Mouse (Mus musculus) forebrain, embryonic 12.5 days (tissue): ENCODE data around the gene Nub1. TPM values are rescaled to one million over a fixed set of nuclear protein-coding genes. Genes with fewer than 3 reads are reported as not detected.

Experiments
- ATAC-seq: fragments of 200-750 bp; cut with Nextera tagmentation; 2 replicates; pipeline ENCODE4 v1.8.0; 2017; ENCODE audit warnings: moderate TSS enrichment; ENCODE audit not compliant: low FRiP score
- H3K27ac ChIP-seq: fragments of 300-500 bp; sonication (generic); 2 replicates; pipeline ENCODE4 v1.5.1; 2016; ENCODE audit warnings: mild to moderate bottlenecking
- H3K27me3 ChIP-seq: fragments of 300-500 bp; sonication (generic); 2 replicates; pipeline ENCODE4 v1.6.1; 2016; ENCODE audit warnings: mild to moderate bottlenecking
- H3K36me3 ChIP-seq: fragments of 300-500 bp; sonication (generic); replicated peaks from 2 replicates; pipeline ENCODE4 v1.6.1; 2016; ENCODE audit warnings: mild to moderate bottlenecking
- H3K4me1 ChIP-seq: fragments of 300-500 bp; sonication (generic); 2 replicates; pipeline ENCODE4 v1.6.1; 2016
- H3K4me2 ChIP-seq: fragments of 300-500 bp; sonication (generic); 2 replicates; pipeline ENCODE4 v1.6.1; 2016; ENCODE audit warnings: mild to moderate bottlenecking, moderate library complexity
- H3K4me3 ChIP-seq: fragments of 300-500 bp; sonication (generic); replicated peaks from 2 replicates; pipeline ENCODE4 v1.5.1; 2016; ENCODE audit warnings: mild to moderate bottlenecking
- H3K9ac ChIP-seq: fragments of 300-500 bp; sonication (generic); 2 replicates; pipeline ENCODE4 v1.6.1; 2016; ENCODE audit warnings: mild to moderate bottlenecking
- H3K9me3 ChIP-seq: fragments of 300-500 bp; sonication (generic); 2 replicates; pipeline ENCODE4 v1.6.1; 2016
- WGBS: fragments of 180-500 bp; shearing (Covaris S2); methylation state at CpG from one replicate; pipeline ENCODE4 v1.1.7; 2016; 5-methylcytosine and 5-hydroxymethylcytosine counted together
- polyA plus RNA-seq: library from polyadenylated mRNA; unstranded; fragments of >200 nt; fragmentation: Nextera tagmentation; extraction: Ambion mirVana; gene quantifications from 2 replicates; pipeline ENCODE4 v1.2.1, GENCODE M21; 2016

Gene Nub1
- polyA plus RNA-seq, 1 experiment from 2014 or later, result 36.4 TPM

- H3K9me3 ChIP-seq, result no peaks in the 10 kb centered on the region
- H3K4me1 ChIP-seq, result peaks cover 28% of the 10 kb centered on the region
- peak overlapping the region; percentile 90 for H3K4me2 ChIP-seq
- no peaks in the 10 kb centered on the region for H3K36me3 ChIP-seq
- ATAC-seq, result peak; percentile 69
- H3K27ac ChIP-seq, result 0 out of 2 replicates have a peak overlapping the region, but pooled peaks have one; percentile 65
- peak overlapping the region; percentile 56 for H3K4me3 ChIP-seq
- H3K9ac ChIP-seq, result peak overlapping the region; percentile 67
- 2% methylated on average over 25 of the region's 25 CpGs for WGBS
- H3K27me3 ChIP-seq, result 0 out of 2 replicates have a peak, but pooled peaks cover 6% of the 10 kb centered on the region
These were observed 66.2 kb downstream of the Nub1 start for GRCm38 (mm10) chr5:24751305-24752174.

- Histone ChIP-seq H3K9ac (peak overlapping the region; percentile 33; the same call in 1 of the 2 replicates), H3K4me3 (peak overlapping the region; percentile 56; the same call in 1 of the 2 replicates), H3K27ac (no peak overlapping the region)
These were observed 66.8 kb downstream of the Nub1 start for GRCm38 (mm10) chr5:24752175-24752498.

GRCm38 (mm10) chr5:24756931-24757330 is 71.6 kb downstream of the Nub1 start:
- Histone ChIP-seq H3K36me3 (no peaks in the 10 kb centered on the region), H3K4me1 (peaks cover 4% of the 10 kb centered on the region), H3K4me2 (no peak overlapping the region), H3K27me3 (peaks cover 15% of the 10 kb centered on the region), H3K27ac (no peak overlapping the region), H3K9me3 (no peaks in the 10 kb centered on the region), H3K4me3 (no peak overlapping the region), H3K9ac (no peak overlapping the region)
- 51% methylated on average over 3 of the region's 3 CpGs for WGBS
- ATAC-seq, result no peak

More at GRCm38 (mm10) chr5:24752175-24752498, 66.8 kb downstream of the Nub1 start:
- H3K4me2 ChIP-seq, result peak overlapping the region; percentile 90
- H3K36me3 ChIP-seq, result no peaks in the 10 kb centered on the region
- no peak for ATAC-seq
- peaks cover 9% of the 10 kb centered on the region; the same call in 1 of the 2 replicates for H3K27me3 ChIP-seq
- no peaks in the 10 kb centered on the region for H3K9me3 ChIP-seq
- H3K4me1 ChIP-seq, result peaks cover 28% of the 10 kb centered on the region
- 9% methylated on average over 2 of the region's 2 CpGs for WGBS

- H3K27ac ChIP-seq, result no peak within 1 kb of the TSS
- no peak within 1 kb of the TSS for H3K4me2 ChIP-seq
- H3K9ac ChIP-seq, result no peak within 1 kb of the TSS
- no peak within 1 kb of the TSS for H3K4me3 ChIP-seq
- no peaks in the 10 kb centered on the region for H3K9me3 ChIP-seq
- 31% methylated on average over 18 of the region's 18 CpGs for WGBS
- no peak for ATAC-seq
- H3K36me3 ChIP-seq, result no peaks in the 10 kb centered on the region
- H3K27me3 ChIP-seq, result peaks cover 15% of the 10 kb centered on the region
- no peaks in the 10 kb centered on the region; the same call in 1 of the 2 replicates for H3K4me1 ChIP-seq
These were observed 72.5 kb downstream of the Nub1 start, which contains the start of gene Crygn for GRCm38 (mm10) chr5:24757816-24758215. Crygn (minus strand) TSS chr5:24758008.

Other genes starting within 250 kb of the Nub1 start
- 97.1 and 102 TPM in 2 replicates for gene Fastk, start 240.2 kb upstream of the Nub1 start, polyA plus RNA-seq
- 28.6 and 30.7 TPM in 2 replicates for gene Tmub1, start 237.7 kb upstream of the Nub1 start, polyA plus RNA-seq
- 41.1 and 61.2 TPM in 2 replicates for gene Agap3, start 233.4 kb upstream of the Nub1 start, polyA plus RNA-seq
- gene Gbx1, start 158.3 kb upstream of the Nub1 start, polyA plus RNA-seq, result 1.1 and 1.2 TPM in 2 replicates
- 0.10 TPM in 1 of 2 replicates, not detected in the other for gene Asb10, start 144.6 kb upstream of the Nub1 start, polyA plus RNA-seq
- gene 4931409K22Rik, start 128.7 kb upstream of the Nub1 start, polyA plus RNA-seq, result 0.24 and 0.37 TPM in 2 replicates
- 141 and 142 TPM in 2 replicates for gene Abcf2, start 108.1 kb upstream of the Nub1 start, polyA plus RNA-seq
- gene Chpf2, start 98.8 kb upstream of the Nub1 start, polyA plus RNA-seq, result 18.7 and 18.8 TPM in 2 replicates
- 101 and 113 TPM in 2 replicates for gene Smarcd3, start 61.1 kb upstream of the Nub1 start, polyA plus RNA-seq
- 6.6 and 10.1 TPM in 2 replicates for gene Wdr86, start 45.2 kb downstream of the Nub1 start, polyA plus RNA-seq
- not detected in 2 replicates for gene Crygn, start 72.5 kb downstream of the Nub1 start, polyA plus RNA-seq
- 188 and 201 TPM in 2 replicates for gene Rheb, start 157.1 kb downstream of the Nub1 start, polyA plus RNA-seq